Mouse (Mus musculus) right cerebral cortex, postnatal 4 days (tissue): ENCODE results near the gene Cmtr2.

Experiments used
- DNase-seq: peaks from one replicate; pipeline ENCODE4 v3.0.0-alpha.2; 2022

Cmtr2 gene

GRCm38 (mm10) chr8:110265796-110266305 lies 50.4 kb downstream of the Cmtr2 start:
- no peak for DNase-seq

GRCm38 (mm10) chr8:110266741-110267140 lies 51.3 kb downstream of the Cmtr2 start, which contains the start of gene Hydin:
Gene Hydin, plus strand, starts transcription at chr8:110266977.
- DNase-seq, result peak; percentile 88

- DNase-seq, result no peak
Measured at GRCm38 (mm10) chr8:110267268-110267667, 51.8 kb downstream of the Cmtr2 start.

- no peak for DNase-seq
Measured at GRCm38 (mm10) chr8:110270659-110271058, 55.2 kb downstream of the Cmtr2 start.

- DNase-seq, result no peak
Measured at GRCm38 (mm10) chr8:110273394-110273793, 57.9 kb downstream of the Cmtr2 start.
